Mouse (Mus musculus) neutrophil, adult 65 days (primary cell): ENCODE data around the gene Gm21693. TPM values are rescaled to one million over a fixed set of nuclear protein-coding genes. Genes with fewer than 3 reads are reported as not detected.

Source experiments
- total RNA-seq: library from RNA; stranded (reverse); gene quantifications from 2 replicates; pipeline ENCODE4 v1.2.4, GENCODE M21; 2023

Gm21693 gene
- not detected in 2 replicates for total RNA-seq

DNA sequence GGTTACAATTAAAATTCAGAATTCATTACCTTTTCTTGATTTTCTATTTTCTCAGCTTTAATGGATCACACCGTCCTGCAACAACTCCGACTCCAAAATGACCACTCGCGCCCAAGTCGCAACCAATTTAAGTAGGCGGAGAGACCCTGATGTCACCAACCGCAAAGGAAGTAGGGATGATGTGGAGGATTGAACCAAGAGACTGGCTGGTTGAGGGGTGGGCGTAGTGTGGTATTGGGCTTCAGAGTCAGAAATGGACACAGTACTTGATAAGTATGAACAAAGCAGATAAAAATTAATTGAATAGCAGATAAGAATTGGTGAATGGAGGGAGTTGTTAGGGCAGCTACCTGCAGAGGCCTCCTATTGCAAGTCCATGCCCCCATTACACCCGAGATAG is at the start of gene Gm21693:
Gene Gm21693, minus strand, starts transcription at position 101 of the 400 bp plus-strand sequence.

DNA sequence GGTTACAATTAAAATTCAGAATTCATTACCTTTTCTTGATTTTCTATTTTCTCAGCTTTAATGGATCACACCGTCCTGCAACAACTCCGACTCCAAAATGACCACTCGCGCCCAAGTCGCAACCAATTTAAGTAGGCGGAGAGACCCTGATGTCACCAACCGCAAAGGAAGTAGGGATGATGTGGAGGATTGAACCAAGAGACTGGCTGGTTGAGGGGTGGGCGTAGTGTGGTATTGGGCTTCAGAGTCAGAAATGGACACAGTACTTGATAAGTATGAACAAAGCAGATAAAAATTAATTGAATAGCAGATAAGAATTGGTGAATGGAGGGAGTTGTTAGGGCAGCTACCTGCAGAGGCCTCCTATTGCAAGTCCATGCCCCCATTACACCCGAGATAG is 38.8 kb downstream of the Gm21693 start, which contains the start of gene Gm21677:
Gene Gm21677, minus strand, starts transcription at position 101 of the 400 bp plus-strand sequence.

Other genes with a start within 250 kb of the Gm21693 start
- gene Gm21677, start 38.9 kb downstream of the Gm21693 start, total RNA-seq: not detected in 2 replicates
- not detected in 2 replicates for gene Gm21704, start 64.8 kb upstream of the Gm21693 start, total RNA-seq
- not detected in 2 replicates for gene Gm21708, start 64.8 kb upstream of the Gm21693 start, total RNA-seq